Mouse (Mus musculus): ENCODE results near the gene 1700024B05Rik.
"Not testable (repeated sequence)": the region's sequence is repeated elsewhere in the genome, so short reads cannot be mapped to it uniquely, and the experiment has no call there.

- TF ChIP-seq CTCF, EP300 (IDR thresholded peaks at IDR 0.05): not testable (repeated sequence)
These were observed at the start of gene 1700024B05Rik for GRCm38 (mm10) chr14:41943695-41944094.
